Mouse (Mus musculus): ENCODE data around the gene Ciao1. TPM values are rescaled to one million over a fixed set of nuclear protein-coding genes. Genes with fewer than 3 reads are reported as not detected.

Ciao1 gene
- polyA plus RNA-seq, 1 experiment from 2014 or later: 60.9 TPM

Other genes with a start within 250 kb of the Ciao1 start
- gene Ap4e1, start 239.1 kb downstream of the Ciao1 start, polyA plus RNA-seq (2015; fragmentation: Nextera tagmentation; extraction: Ambion mirVana): 7.7 and 8.0 TPM in 2 replicates
- gene Blvra, start 177.2 kb downstream of the Ciao1 start, polyA plus RNA-seq (2015; fragmentation: Nextera tagmentation; extraction: Ambion mirVana): 63.2 and 63.8 TPM in 2 replicates
- 66.8 and 73.6 TPM in 2 replicates for gene Ncaph, start 113.9 kb downstream of the Ciao1 start, polyA plus RNA-seq (2015; fragmentation: Nextera tagmentation; extraction: Ambion mirVana)
- gene Itpripl1, start 104.4 kb downstream of the Ciao1 start, polyA plus RNA-seq (2015; fragmentation: Nextera tagmentation; extraction: Ambion mirVana): 25.2 and 27.1 TPM in 2 replicates
- 1.8 and 2.0 TPM in 2 replicates for gene 1810024B03Rik, start 39.5 kb downstream of the Ciao1 start, polyA plus RNA-seq (2015; fragmentation: Nextera tagmentation; extraction: Ambion mirVana)
- gene Snrnp200, start 39.4 kb downstream of the Ciao1 start, polyA plus RNA-seq (2015; fragmentation: Nextera tagmentation; extraction: Ambion mirVana): 42.2 and 45.2 TPM in 2 replicates
- gene Tmem127, start 92 bp upstream of the Ciao1 start, polyA plus RNA-seq (2015; fragmentation: Nextera tagmentation; extraction: Ambion mirVana): 28.3 and 28.5 TPM in 2 replicates
- 89.1 and 89.5 TPM in 2 replicates for gene Stard7, start 22.4 kb upstream of the Ciao1 start, polyA plus RNA-seq (2015; fragmentation: Nextera tagmentation; extraction: Ambion mirVana)
- 4.5 and 5.2 TPM in 2 replicates for gene Dusp2, start 88.3 kb upstream of the Ciao1 start, polyA plus RNA-seq (2015; fragmentation: Nextera tagmentation; extraction: Ambion mirVana)
- not detected in 2 replicates for gene Astl, start 90.8 kb upstream of the Ciao1 start, polyA plus RNA-seq (2015; fragmentation: Nextera tagmentation; extraction: Ambion mirVana)
- 1.3 and 1.7 TPM in 2 replicates for gene Adra2b, start 115.4 kb upstream of the Ciao1 start, polyA plus RNA-seq (2015; fragmentation: Nextera tagmentation; extraction: Ambion mirVana)
- gene Gpat2, start 177.4 kb upstream of the Ciao1 start, polyA plus RNA-seq (2015; fragmentation: Nextera tagmentation; extraction: Ambion mirVana): 0.15 and 0.16 TPM in 2 replicates
- gene Fahd2a, start 196.7 kb upstream of the Ciao1 start, polyA plus RNA-seq (2015; fragmentation: Nextera tagmentation; extraction: Ambion mirVana): 19.0 and 23.0 TPM in 2 replicates